26 mouse cellular contexts compared by ENCODE assay signal in genomic region chr4:53148817-53149216, GRCm38 (mm10). TPM values are rescaled to one million over a fixed set of nuclear protein-coding genes. Genes with fewer than 3 reads are reported as not detected.
A peak's percentile ranks its signal among the peaks of the same experiment; 100 is the strongest.
DNase-seq lines count a peak whose midpoint lies in the region; ATAC-seq lines count a peak whose summit lies in the region.
"Had no signal": no experiment of that assay in that cellular context is flagged by ENCODE, and none has a peak within 500 bp of the region (broad histone marks: within the 10 kb centered on the region; RNA-seq: fewer than 3 reads in every experiment).

No protein-coding gene starts in this region.

- H3K27ac ChIP-seq in macrophage = peak overlapping the region; percentile 38
- no peak overlapping the region for H3K27ac ChIP-seq in hindbrain, embryonic 10.5 days
- H3K27ac ChIP-seq: embryonic facial prominence, embryonic 10.5 days; embryonic facial prominence, embryonic 13.5 days; forebrain, embryonic 12.5 days; forebrain, embryonic 15.5 days; heart, embryonic 15.5 days; hindbrain, embryonic 12.5 days; hindbrain, embryonic 15.5 days had no signal

- H3K4me1 ChIP-seq in hindbrain, embryonic 10.5 days (replicated peaks) = peaks cover 23% of the 10 kb centered on the region

- H3K36me3 ChIP-seq in macrophage (ENCODE audit: inconsistent target) = peaks cover 40% of the 10 kb centered on the region
- peaks cover 6% of the 10 kb centered on the region; the same call in 1 of the 2 replicates for H3K36me3 ChIP-seq in splenic B cell, adult 2 months (ENCODE audit: control insufficient read depth, insufficient read depth, low read length, poor library complexity, severe bottlenecking)
- H3K36me3 ChIP-seq in hindbrain, embryonic 10.5 days = no peaks in the 10 kb centered on the region
- H3K36me3 ChIP-seq: embryonic facial prominence, embryonic 10.5 days; embryonic facial prominence, embryonic 13.5 days; forebrain, embryonic 12.5 days; forebrain, embryonic 15.5 days; heart, embryonic 12.5 days; heart, embryonic 15.5 days; hindbrain, embryonic 12.5 days; hindbrain, embryonic 15.5 days had no signal

- no peak overlapping the region for H3K4me3 ChIP-seq in macrophage (ENCODE audit: inconsistent target)
- H3K4me3 ChIP-seq in hindbrain, embryonic 10.5 days = no peak overlapping the region
- H3K4me3 ChIP-seq: embryonic facial prominence, embryonic 10.5 days; embryonic facial prominence, embryonic 13.5 days; erythroblast, embryonic 14.5 days; forebrain, embryonic 12.5 days; forebrain, embryonic 15.5 days; heart, embryonic 12.5 days; heart, embryonic 15.5 days; hindbrain, embryonic 12.5 days; hindbrain, embryonic 15.5 days had no signal

- WGBS in macrophage (ENCODE audit: missing documents) = 81% methylated on average over 2 of the region's 2 CpGs
- WGBS in hindbrain, embryonic 10.5 days = 87% methylated on average over 2 of the region's 2 CpGs

- no peaks in the 10 kb centered on the region for H3K27me3 ChIP-seq in splenic B cell, adult 2 months (ENCODE audit: control insufficient read depth, insufficient read depth, low read length, poor library complexity, severe bottlenecking)
- no peaks in the 10 kb centered on the region for H3K27me3 ChIP-seq in hindbrain, embryonic 10.5 days (ENCODE audit: insufficient read depth, poor library complexity, severe bottlenecking)
- H3K27me3 ChIP-seq: embryonic facial prominence, embryonic 13.5 days; forebrain, embryonic 12.5 days; forebrain, embryonic 15.5 days; heart, embryonic 12.5 days; heart, embryonic 15.5 days; hindbrain, embryonic 12.5 days; hindbrain, embryonic 15.5 days had no signal

- ATAC-seq in CD4-positive, CD25-positive, alpha-beta regulatory T cell, adult 4 months = no peak
- ATAC-seq: forebrain, embryonic 15.5 days had no signal

- DNase-seq in heart, adult 11 months = peak; percentile 78
- DNase-seq in heart, adult 8-10 months (ENCODE audit: low spot score) = no peak
- DNase-seq in A20 (ENCODE audit: low read depth, low spot score) = peak; percentile 10
- peak; percentile 18 for DNase-seq in splenic B cell, adult 2 months (ENCODE audit: low read depth, low spot score)
- DNase-seq in hindbrain, embryonic 10.5 days (ENCODE audit: low spot score) = no peak
- DNase-seq: adrenal gland, adult 2 months; adrenal gland, postnatal 14 days; B cell, adult 2 months; cerebellum, adult 11-12 months; cerebellum, adult 8-10 months; cerebellum, postnatal 10 days; cerebellum, postnatal 36 days; embryo, embryonic 11 days; gastrocnemius, postnatal 25 days; heart, postnatal 10 days had no signal

- H3K79me2 ChIP-seq in macrophage (ENCODE audit: inconsistent target) = peaks cover 100% of the 10 kb centered on the region

- H3K9me3 ChIP-seq in hindbrain, embryonic 10.5 days = no peaks in the 10 kb centered on the region
- H3K9me3 ChIP-seq: embryonic facial prominence, embryonic 10.5 days; embryonic facial prominence, embryonic 13.5 days; forebrain, embryonic 12.5 days; forebrain, embryonic 15.5 days; heart, embryonic 12.5 days; heart, embryonic 15.5 days; hindbrain, embryonic 12.5 days; hindbrain, embryonic 15.5 days had no signal

RNA-seq across cellular contexts. Expression of gene Abca1, which starts 10.9 kb away (rescaled TPM):
- 10 to 100 TPM; 13.6 to 22.8 (median 16.8) TPM for total RNA-seq in heart, adult 8-10 months (2022)
- total RNA-seq in macrophage (2018; cell fraction: chromatin; rRNA removed) = 1,000 to 10,000 TPM in 8 of 26 experiments, 100 to 1,000 TPM in 18; 205 to 2,656 (median 727) TPM
- total RNA-seq in macrophage (2018; cell fraction: cytosol; rRNA removed) = 100 to 1,000 TPM; 160 to 731 (median 322) TPM
- total RNA-seq in macrophage (2018; cell fraction: nucleus; rRNA removed) = 1,000 to 10,000 TPM in 2 of 26 experiments, 100 to 1,000 TPM in 24; 291 to 1,224 (median 585) TPM
- polyA plus RNA-seq in macrophage (2018) = 100 to 236 TPM (median 160 TPM) in 3 replicates
- polyA plus RNA-seq in hindbrain, embryonic 10.5 days (2016; fragmentation: Nextera tagmentation; extraction: Ambion mirVana) = 2.7 and 3.6 TPM in 2 replicates
- polyA plus RNA-seq in CD4-positive, CD25-positive, alpha-beta regulatory T cell, adult 4 months (2017; shearing (Covaris generic)) = 1 to 10 TPM; 2.8 to 4.6 TPM

Comparison
In these comparisons a context has a peak if more than half of its experiments do, and no peak if none do; other contexts are left out.
1. DNase-seq: peak in heart, adult 11 months (single experiment), A20 (single experiment) and splenic B cell, adult 2 months (single experiment); none in heart, adult 8-10 months (single experiment) and hindbrain, embryonic 10.5 days (single experiment).
2. RNA of gene Abca1, which starts 10.9 kb away (polyA plus RNA-seq): 100 to 236 TPM in macrophage; 2.8 to 4.6 TPM in CD4-positive, CD25-positive, alpha-beta regulatory T cell, adult 4 months and 2.7 to 3.6 TPM in hindbrain, embryonic 10.5 days; every median in the first group is over 10 times any median in the second.